Mouse (Mus musculus) midbrain, embryonic 10.5 days (tissue): ENCODE results near the gene Nap1l1. TPM values are rescaled to one million over a fixed set of nuclear protein-coding genes. Genes with fewer than 3 reads are reported as not detected.

Experiments
- DNase-seq: peaks from one replicate; pipeline ENCODE4 v3.0.0-alpha.2; 2017; ENCODE audit warnings: low spot score
- H3K27ac ChIP-seq: fragments of 300-500 bp; sonication (generic); replicated peaks from 2 replicates; pipeline ENCODE4 v1.5.1; 2016; ENCODE audit warnings: mild to moderate bottlenecking
- H3K27me3 ChIP-seq: fragments of 300-500 bp; sonication (generic); 2 replicates; pipeline ENCODE4 v1.6.1; 2016; ENCODE audit warnings: low read depth, mild to moderate bottlenecking; ENCODE audit not compliant: poor library complexity, severe bottlenecking
- H3K36me3 ChIP-seq: fragments of 300-500 bp; sonication (generic); 2 replicates; pipeline ENCODE4 v1.6.1; 2016; ENCODE audit warnings: mild to moderate bottlenecking, moderate library complexity
- H3K4me1 ChIP-seq: fragments of 300-500 bp; sonication (generic); 2 replicates; pipeline ENCODE4 v1.6.1; 2016
- H3K4me3 ChIP-seq: fragments of 300-500 bp; sonication (generic); 2 replicates; pipeline ENCODE4 v1.5.1; 2016; ENCODE audit warnings: mild to moderate bottlenecking, moderate library complexity
- H3K9me3 ChIP-seq: fragments of 300-500 bp; sonication (generic); replicated peaks from 2 replicates; pipeline ENCODE4 v1.6.1; 2016; ENCODE audit warnings: mild to moderate bottlenecking
- WGBS: fragments of 180-500 bp; shearing (Covaris S2); methylation state at CpG from one replicate; pipeline ENCODE4 v1.1.7; 2016; 5-methylcytosine and 5-hydroxymethylcytosine counted together
- polyA plus RNA-seq: library from polyadenylated mRNA; unstranded; fragments of >200 nt; fragmentation: Nextera tagmentation; extraction: Ambion mirVana; gene quantifications from 2 replicates; pipeline ENCODE4 v1.2.1, GENCODE M21; 2016

The Nap1l1 gene
- polyA plus RNA-seq, 1 experiment from 2014 or later = 424 TPM

GRCm38 (mm10) chr10:111544311-111544710 is 71.3 kb downstream of the Nap1l1 start:
- H3K9me3 ChIP-seq = 0 out of 2 replicates have a peak, but pooled peaks cover 4% of the 10 kb centered on the region
- H3K4me3 ChIP-seq = no peak overlapping the region
- 78% methylated on average over 4 of the region's 4 CpGs for WGBS
- H3K4me1 ChIP-seq = peaks cover 28% of the 10 kb centered on the region
- no peak for DNase-seq
- H3K36me3 ChIP-seq = no peaks in the 10 kb centered on the region
- H3K27ac ChIP-seq = no peak overlapping the region
- no peaks in the 10 kb centered on the region for H3K27me3 ChIP-seq

DNA sequence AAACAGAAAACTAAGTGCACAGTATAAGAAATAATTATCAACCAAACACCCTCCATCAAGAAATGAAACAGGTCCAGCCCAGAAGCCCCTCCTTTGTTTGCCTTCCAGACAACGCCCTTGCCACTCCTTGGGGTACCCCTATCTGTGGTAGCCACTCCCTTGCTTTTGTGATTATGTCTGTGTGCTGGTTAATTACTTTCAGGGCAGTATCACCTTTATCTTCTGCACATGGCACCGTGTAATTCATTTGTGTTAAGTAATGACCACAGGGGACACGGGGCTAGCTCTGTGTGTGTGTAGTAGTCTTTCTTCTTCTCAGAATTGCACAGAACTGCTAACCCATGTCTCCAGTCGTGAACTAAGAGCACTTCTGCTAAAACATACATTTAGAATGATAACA is 72.6 kb downstream of the Nap1l1 start:
- Histone ChIP-seq H3K36me3 (no peaks in the 10 kb centered on the region), H3K27me3 (no peaks in the 10 kb centered on the region), H3K9me3 (0 out of 2 replicates have a peak, but pooled peaks cover 4% of the 10 kb centered on the region), H3K27ac (no peak overlapping the region), H3K4me1 (peaks cover 15% of the 10 kb centered on the region), H3K4me3 (no peak overlapping the region)
- WGBS = 88% methylated on average over 4 of the region's 4 CpGs
- DNase-seq = no peak

Other genes starting within 250 kb of the Nap1l1 start
- 6.8 and 7.7 TPM in 2 replicates for gene Bbs10, start 174.5 kb upstream of the Nap1l1 start, polyA plus RNA-seq
- gene Phlda1, start 33.1 kb downstream of the Nap1l1 start, polyA plus RNA-seq = 15.1 and 17.3 TPM in 2 replicates